Mouse (Mus musculus) bone marrow, adult 2 months (tissue): ENCODE results near the gene Olfr1339.

Source experiments
- CTCF ChIP-seq: fragments of 200-500 bp; IDR thresholded peaks from 2 replicates; pipeline ENCODE4 v1.5.1; 2011; ENCODE audit warnings: low read length, control low read depth; ENCODE audit not compliant: control insufficient read depth, insufficient read depth
- POLR2A ChIP-seq: fragments of 200-500 bp; IDR thresholded peaks from 2 replicates; pipeline ENCODE4 v1.6.1; 2011; ENCODE audit warnings: low read depth, mild to moderate bottlenecking, control low read depth, low read length, borderline replicate concordance; ENCODE audit not compliant: control insufficient read depth

GRCm38 (mm10) chr4:118708086-118708485 is 23.9 kb upstream of the Olfr1339 start:
- no peak for TF ChIP-seq CTCF
- no peak for TF ChIP-seq POLR2A
